Mouse (Mus musculus) ES-E14 (cell line): ENCODE measurements around the gene Olfr1444.

ENCODE experiments used
- CHD2 ChIP-seq: IDR thresholded peaks from 2 replicates; pipeline ENCODE4 v1.6.1; 2014; ENCODE audit warnings: mild to moderate bottlenecking, low read depth, low read length, inconsistent platforms
- HCFC1 ChIP-seq: IDR thresholded peaks from 2 replicates; pipeline ENCODE4 v1.6.1; 2012; ENCODE audit warnings: low read length, inconsistent platforms, borderline replicate concordance; ENCODE audit not compliant: insufficient read depth
- MAFK ChIP-seq: IDR thresholded peaks from 2 replicates; pipeline ENCODE4 v1.6.1; 2014; ENCODE audit warnings: mild to moderate bottlenecking, low read depth, low read length, inconsistent platforms; ENCODE audit not compliant: insufficient read depth
- ZC3H11A ChIP-seq: IDR thresholded peaks from 2 replicates; pipeline ENCODE4 v1.6.1; 2012; ENCODE audit warnings: low read depth, mild to moderate bottlenecking, inconsistent platforms, low read length, borderline replicate concordance
- ZNF384 ChIP-seq: IDR thresholded peaks from 2 replicates; pipeline ENCODE4 v1.6.1; 2012; ENCODE audit warnings: low read depth, low read length, inconsistent platforms

- TF ChIP-seq ZNF384 (no peak), HCFC1 (no peak), CHD2 (no peak), MAFK (no peak), ZC3H11A (no peak)
These were observed 36.7 kb upstream of the Olfr1444 start for GRCm38 (mm10) chr19:12820383-12820782.
